Mouse (Mus musculus): ENCODE measurements around the gene Hsdl2.

DNA sequence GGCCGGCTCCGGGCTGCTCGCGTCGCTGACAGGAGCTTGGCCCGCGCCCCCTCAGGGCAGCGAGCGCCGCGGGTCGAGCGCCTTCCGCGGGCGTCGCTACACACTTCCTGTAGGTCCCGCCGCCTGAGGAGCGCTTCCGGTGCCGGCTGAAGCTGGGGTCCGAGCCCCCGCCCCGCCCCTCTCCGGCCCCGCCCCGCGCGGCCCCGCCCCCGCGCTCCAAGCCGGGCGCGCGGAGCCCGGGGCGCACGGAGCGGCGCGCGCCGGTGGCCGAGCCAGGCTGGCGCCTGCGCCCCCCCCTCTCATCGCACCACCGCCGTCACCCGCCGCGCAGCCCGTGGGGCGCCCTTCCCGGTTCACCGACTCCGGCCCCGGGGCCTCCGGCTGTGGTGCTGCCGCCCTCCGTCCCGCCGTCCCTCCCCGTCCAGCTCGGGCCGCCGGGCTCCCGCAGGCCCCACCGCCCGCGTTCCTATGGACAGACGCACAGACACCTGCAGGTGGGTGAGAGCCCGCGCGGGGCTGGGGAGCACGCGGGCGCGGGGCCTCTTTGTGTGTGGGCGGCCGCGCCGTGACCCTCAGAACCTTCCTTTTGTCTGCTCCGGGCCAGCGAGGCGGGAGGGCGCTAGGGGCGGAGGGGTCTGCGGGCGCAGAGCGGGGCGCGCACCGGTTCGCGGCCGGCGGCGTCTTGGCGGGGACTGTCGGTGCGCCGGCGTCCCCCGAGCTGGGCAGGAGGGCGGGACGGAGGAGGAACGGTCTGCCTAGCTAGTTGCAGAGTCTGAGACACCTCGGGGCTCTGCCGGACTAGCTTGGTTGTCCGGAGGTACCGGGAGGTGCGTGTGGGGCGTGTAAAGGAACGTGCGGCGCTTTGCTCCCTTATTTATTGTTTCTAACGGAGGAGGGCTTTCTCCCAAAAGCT, 44.9 kb downstream of the Hsdl2 start, which contains the start of gene E130308A19Rik:
- TF ChIP-seq CTCF (IDR thresholded peaks at IDR 0.05; ENCODE audit: low read depth) = no peak
- TF ChIP-seq EP300 (IDR thresholded peaks at IDR 0.05; ENCODE audit: low read depth) = no peak
